Mouse (Mus musculus) kidney, embryonic 15.5 days (tissue): ENCODE measurements around the gene Mycbpap. TPM values are rescaled to one million over a fixed set of nuclear protein-coding genes. Genes with fewer than 3 reads are reported as not detected.
A peak's percentile ranks its signal among the peaks of the same experiment; 100 is the strongest.

ENCODE experiments used
- ATAC-seq: fragments of 200-750 bp; cut with Nextera tagmentation; replicated peaks from 2 replicates; pipeline ENCODE4 v1.8.0; 2017; ENCODE audit warnings: moderate TSS enrichment; ENCODE audit not compliant: low FRiP score
- H3K27ac ChIP-seq: fragments of 300-500 bp; sonication (generic); 2 replicates; pipeline ENCODE4 v1.5.1; 2015; ENCODE audit warnings: mild to moderate bottlenecking, inconsistent platforms
- H3K27me3 ChIP-seq: fragments of 300-500 bp; sonication (generic); 2 replicates; pipeline ENCODE4 v1.6.1; 2015; ENCODE audit warnings: inconsistent platforms
- H3K36me3 ChIP-seq: fragments of 300-500 bp; sonication (generic); 2 replicates; pipeline ENCODE4 v1.6.1; 2015; ENCODE audit warnings: inconsistent platforms
- H3K4me1 ChIP-seq: fragments of 300-500 bp; sonication (generic); 2 replicates; pipeline ENCODE4 v1.6.1; 2015; ENCODE audit warnings: inconsistent platforms
- H3K4me2 ChIP-seq: fragments of 300-500 bp; sonication (generic); 2 replicates; pipeline ENCODE4 v1.6.1; 2015; ENCODE audit warnings: moderate library complexity, mild to moderate bottlenecking, inconsistent platforms
- H3K4me3 ChIP-seq: fragments of 300-500 bp; sonication (generic); replicated peaks from 2 replicates; pipeline ENCODE4 v1.5.1; 2015; ENCODE audit warnings: mild to moderate bottlenecking, inconsistent platforms
- H3K9ac ChIP-seq: fragments of 300-500 bp; sonication (generic); 2 replicates; pipeline ENCODE4 v1.6.1; 2015; ENCODE audit warnings: mild to moderate bottlenecking, inconsistent platforms
- H3K9me3 ChIP-seq: fragments of 300-500 bp; sonication (generic); replicated peaks from 2 replicates; pipeline ENCODE4 v1.6.1; 2016; ENCODE audit warnings: inconsistent platforms
- WGBS: fragments of 180-500 bp; shearing (Covaris S2); methylation state at CpG from one replicate; pipeline ENCODE4 v1.1.7; 2015; ENCODE audit warnings: mixed read lengths; 5-methylcytosine and 5-hydroxymethylcytosine counted together
- polyA plus RNA-seq: library from polyadenylated mRNA; unstranded; fragments of >200 nt; fragmentation: Nextera tagmentation; extraction: Ambion mirVana; gene quantifications from 2 replicates; pipeline ENCODE4 v1.2.1, GENCODE M21; 2015

Mycbpap gene
- polyA plus RNA-seq, 1 experiment from 2014 or later = 3.6 TPM

DNA sequence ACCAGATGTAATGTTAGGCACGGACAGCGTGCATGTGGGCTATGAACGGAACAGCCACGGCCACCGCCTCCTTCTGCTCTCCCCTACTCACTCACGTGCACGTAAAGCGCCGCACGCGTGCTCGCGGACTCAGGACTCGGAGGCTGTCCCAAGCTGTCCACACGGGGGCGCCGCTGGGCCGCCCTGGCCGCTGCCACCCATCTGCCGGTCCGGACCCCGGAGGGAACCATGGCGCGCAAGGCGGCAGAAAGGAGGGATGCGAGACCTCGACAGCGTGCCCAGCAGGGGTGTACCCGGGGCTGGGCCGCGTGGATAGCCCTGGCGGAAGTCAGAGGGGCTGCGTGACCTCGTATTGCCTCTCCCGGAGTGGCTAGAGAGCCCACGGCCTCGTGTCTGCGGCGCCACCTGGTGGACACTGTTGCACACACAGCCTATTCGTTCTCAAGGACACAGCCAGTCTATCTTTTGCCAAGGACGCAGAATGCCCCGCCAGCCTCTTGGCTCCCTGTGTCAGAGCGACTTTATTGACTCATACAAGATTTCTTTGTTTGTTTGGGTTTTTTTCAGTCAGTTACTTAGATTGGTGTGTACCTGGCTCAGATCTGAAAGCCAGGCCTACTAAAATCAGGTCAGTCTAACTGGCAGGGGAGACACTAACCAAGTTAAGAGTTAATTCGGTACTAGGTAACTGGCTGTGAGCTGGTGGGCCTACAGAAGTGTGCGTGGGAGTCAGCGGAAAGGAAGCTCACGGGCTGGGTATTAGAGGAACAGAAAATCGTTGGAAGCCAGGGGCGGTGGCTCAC is 27.5 kb upstream of the Mycbpap start, which contains the start of gene Rsad1:
Rsad1 (minus strand) TSS at position 368 of the 803 bp plus-strand sequence.
- Histone ChIP-seq H3K9me3 (no peaks in the 10 kb centered on the region), H3K9ac (peak within 1 kb of the TSS; percentile 63), H3K4me1 (peaks cover 34% of the 10 kb centered on the region), H3K4me3 (peak within 1 kb of the TSS; percentile 64), H3K4me2 (peak within 1 kb of the TSS; percentile 78), H3K36me3 (no peaks in the 10 kb centered on the region), H3K27me3 (no peaks in the 10 kb centered on the region), H3K27ac (peak within 1 kb of the TSS; percentile 92)
- WGBS = 3% methylated on average over 49 of the region's 49 CpGs
- ATAC-seq = peak; percentile 91

DNA sequence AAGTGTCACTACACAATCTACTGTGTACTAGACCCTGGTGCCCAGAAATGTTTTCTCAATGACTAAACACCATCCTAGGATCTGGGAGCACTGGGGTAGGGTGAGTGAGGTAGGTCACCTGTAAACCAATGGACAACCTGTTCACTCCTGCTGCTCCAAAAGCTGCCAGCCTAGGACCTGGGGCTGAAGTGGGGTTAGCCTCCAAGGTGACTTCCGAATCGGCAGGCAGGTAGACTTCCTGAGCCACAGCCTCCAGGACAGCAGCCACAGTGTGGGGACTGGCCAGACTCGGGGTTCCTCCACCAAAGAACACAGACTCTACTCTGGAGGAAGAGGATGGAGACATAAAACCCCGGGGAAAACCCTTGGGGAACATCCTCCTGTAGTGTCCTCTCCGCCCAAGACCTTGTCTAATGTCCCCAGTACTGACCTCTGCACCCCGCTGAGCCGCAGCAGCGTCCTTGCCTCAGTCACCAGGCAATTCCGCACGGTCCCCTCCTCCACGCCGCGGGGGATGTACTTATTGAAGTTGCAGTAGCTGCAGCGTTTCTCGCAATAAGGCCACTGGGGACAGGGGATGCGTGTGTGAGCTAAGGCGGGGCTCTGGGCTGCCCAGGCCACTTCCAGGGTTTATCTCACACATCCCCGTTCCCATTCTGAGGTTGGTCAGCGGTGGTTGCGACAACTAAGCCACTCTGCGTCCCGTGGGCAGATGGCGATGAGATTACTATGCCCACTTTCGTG is 26.7 kb upstream of the Mycbpap start:
- H3K4me1 ChIP-seq = peaks cover 39% of the 10 kb centered on the region
- H3K4me3 ChIP-seq = peak overlapping the region; percentile 64
- peak; percentile 19 for ATAC-seq
- H3K9me3 ChIP-seq = no peaks in the 10 kb centered on the region
- no peaks in the 10 kb centered on the region for H3K27me3 ChIP-seq
- peak overlapping the region; percentile 63 for H3K9ac ChIP-seq
- 9% methylated on average over 24 of the region's 24 CpGs for WGBS
- H3K36me3 ChIP-seq = 0 out of 2 replicates have a peak, but pooled peaks cover under 1% of the 10 kb centered on the region
- peak overlapping the region; percentile 78 for H3K4me2 ChIP-seq
- peak overlapping the region; percentile 92; the same call in 1 of the 2 replicates for H3K27ac ChIP-seq

DNA sequence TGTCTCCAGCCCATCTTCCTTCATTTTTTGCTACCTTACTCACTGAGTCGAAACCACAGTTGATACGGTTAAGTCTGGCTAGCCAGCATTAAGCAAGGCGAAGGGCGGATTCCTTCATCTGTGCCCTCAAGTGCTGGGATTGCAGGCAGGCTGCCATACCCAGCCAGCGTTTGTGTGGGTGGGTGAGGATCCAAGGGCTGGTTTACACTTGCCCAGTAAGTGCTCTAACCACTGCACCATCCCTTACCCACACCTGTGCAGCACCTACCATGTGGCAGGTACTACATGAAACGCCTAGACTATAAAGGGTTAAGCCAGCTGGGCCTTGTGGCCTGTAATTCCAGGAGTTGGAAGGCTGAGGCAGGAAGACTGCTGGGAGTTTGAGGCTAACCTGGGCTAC is 25.7 kb upstream of the Mycbpap start:
- ATAC-seq = no peak
- Histone ChIP-seq H3K27me3 (no peaks in the 10 kb centered on the region), H3K4me1 (peaks cover 39% of the 10 kb centered on the region), H3K9ac (no peak overlapping the region), H3K4me3 (no peak overlapping the region), H3K9me3 (no peaks in the 10 kb centered on the region), H3K27ac (no peak overlapping the region), H3K4me2 (no peak overlapping the region), H3K36me3 (0 out of 2 replicates have a peak, but pooled peaks cover 4% of the 10 kb centered on the region)
- WGBS = 91% methylated on average over 6 of the region's 6 CpGs

DNA sequence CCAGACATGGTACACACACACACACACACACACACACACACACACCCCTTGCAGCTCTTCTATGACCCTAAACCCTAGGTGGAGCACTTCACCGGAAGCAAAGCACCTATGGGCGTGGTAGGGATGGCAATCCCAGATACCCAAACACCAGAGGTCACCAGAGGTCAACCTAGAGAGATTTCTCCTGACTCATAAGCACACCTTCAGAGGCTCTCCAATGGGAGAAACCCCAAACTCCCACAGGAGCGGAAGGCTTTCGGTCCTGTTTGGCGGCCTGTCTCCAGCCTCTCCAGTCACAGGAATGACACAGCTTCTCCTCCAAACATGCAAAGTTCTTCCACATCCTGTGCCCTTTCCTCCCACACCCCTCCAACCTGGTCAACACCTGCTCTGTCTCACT is 24.8 kb upstream of the Mycbpap start:
- 0 out of 2 replicates have a peak, but pooled peaks cover 4% of the 10 kb centered on the region for H3K36me3 ChIP-seq
- no peaks in the 10 kb centered on the region for H3K27me3 ChIP-seq
- 94% methylated on average over 5 of the region's 5 CpGs for WGBS
- H3K4me1 ChIP-seq = peaks cover 39% of the 10 kb centered on the region
- no peak overlapping the region for H3K27ac ChIP-seq
- no peak overlapping the region for H3K9ac ChIP-seq
- no peak for ATAC-seq
- H3K9me3 ChIP-seq = no peaks in the 10 kb centered on the region
- no peak overlapping the region for H3K4me2 ChIP-seq
- no peak overlapping the region for H3K4me3 ChIP-seq

DNA sequence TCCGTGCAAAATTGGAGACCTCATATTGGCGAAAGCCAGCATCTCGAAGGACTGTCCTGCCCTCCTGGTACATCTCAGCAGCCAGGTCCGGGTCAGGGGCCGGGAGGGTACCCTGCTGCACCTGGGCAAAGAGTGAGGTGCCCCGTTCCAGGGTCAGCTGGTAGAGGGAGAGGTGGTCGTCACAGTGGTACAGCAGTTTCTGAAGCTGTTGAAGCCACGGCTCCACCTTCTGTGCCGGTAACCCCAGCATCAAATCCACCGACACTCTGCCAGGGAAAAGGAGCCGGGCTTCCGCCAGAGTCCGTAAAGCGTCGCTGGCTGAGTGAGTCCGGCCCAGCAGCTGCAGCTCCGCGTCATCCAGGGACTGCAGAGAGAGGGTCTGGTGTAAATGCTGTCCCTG is 22.9 kb upstream of the Mycbpap start:
- Histone ChIP-seq H3K4me2 (peak overlapping the region; percentile 48), H3K27ac (no peak overlapping the region), H3K27me3 (no peaks in the 10 kb centered on the region), H3K36me3 (0 out of 2 replicates have a peak, but pooled peaks cover 8% of the 10 kb centered on the region), H3K9me3 (no peaks in the 10 kb centered on the region), H3K4me1 (peaks cover 26% of the 10 kb centered on the region), H3K4me3 (peak overlapping the region; percentile 6; the same call in 1 of the 2 replicates), H3K9ac (no peak overlapping the region)
- WGBS = 45% methylated on average over 18 of the region's 18 CpGs
- ATAC-seq = no peak; the same call in 1 of the 2 replicates

DNA sequence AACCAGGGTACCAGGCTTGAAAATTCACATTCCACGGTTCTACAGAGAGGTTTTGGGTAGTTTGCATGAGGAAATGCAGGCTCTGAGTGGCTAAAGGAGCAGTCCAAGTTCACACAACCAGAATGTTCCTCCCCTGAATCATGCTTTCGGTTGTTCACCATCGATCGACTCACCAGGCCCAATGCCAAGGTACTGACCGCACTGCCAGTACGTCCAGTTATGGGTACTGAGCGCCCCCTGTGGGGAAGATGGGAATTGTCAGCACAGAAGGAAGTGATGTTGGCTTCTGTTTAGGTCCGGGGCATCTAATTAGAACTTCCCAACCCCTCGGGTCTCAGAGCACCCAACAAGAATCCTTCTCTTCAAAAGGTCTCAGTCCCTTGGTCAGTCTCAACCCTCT is 22.4 kb upstream of the Mycbpap start:
- no peaks in the 10 kb centered on the region for H3K27me3 ChIP-seq
- no peak overlapping the region for H3K9ac ChIP-seq
- 0 out of 2 replicates have a peak overlapping the region, but pooled peaks have one; percentile 6 for H3K4me3 ChIP-seq
- no peaks in the 10 kb centered on the region for H3K9me3 ChIP-seq
- H3K36me3 ChIP-seq = 0 out of 2 replicates have a peak, but pooled peaks cover 8% of the 10 kb centered on the region
- H3K27ac ChIP-seq = no peak overlapping the region
- WGBS = 31% methylated on average over 9 of the region's 9 CpGs
- H3K4me2 ChIP-seq = peak overlapping the region; percentile 48; the same call in 1 of the 2 replicates
- no peak for ATAC-seq
- H3K4me1 ChIP-seq = peaks cover 27% of the 10 kb centered on the region

DNA sequence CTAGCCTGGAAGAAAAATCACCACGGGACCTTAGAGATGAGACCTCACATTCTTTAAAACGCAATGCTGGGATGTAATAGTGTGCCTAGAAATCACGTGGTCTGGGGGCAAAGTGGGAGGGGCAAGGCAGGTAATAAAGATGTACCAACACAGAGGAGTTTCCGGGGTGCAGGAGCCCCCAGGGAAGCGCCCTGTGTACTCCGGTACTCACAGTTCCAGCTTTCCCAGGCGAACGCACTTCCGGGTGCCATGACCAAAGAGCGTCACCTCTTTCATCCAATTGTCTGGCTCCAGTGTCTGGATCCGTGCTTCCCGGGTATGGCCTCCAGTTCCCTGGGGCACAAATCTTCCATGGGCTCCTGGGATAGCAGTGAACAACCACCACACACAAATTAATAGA is 21.8 kb upstream of the Mycbpap start:
- 85% methylated on average over 12 of the region's 12 CpGs for WGBS
- H3K9ac ChIP-seq = no peak overlapping the region
- no peak for ATAC-seq
- H3K4me2 ChIP-seq = no peak overlapping the region
- no peak overlapping the region for H3K27ac ChIP-seq
- peaks cover 26% of the 10 kb centered on the region for H3K4me1 ChIP-seq
- no peak overlapping the region for H3K4me3 ChIP-seq
- no peaks in the 10 kb centered on the region for H3K9me3 ChIP-seq
- H3K36me3 ChIP-seq = 0 out of 2 replicates have a peak, but pooled peaks cover 8% of the 10 kb centered on the region
- H3K27me3 ChIP-seq = no peaks in the 10 kb centered on the region

DNA sequence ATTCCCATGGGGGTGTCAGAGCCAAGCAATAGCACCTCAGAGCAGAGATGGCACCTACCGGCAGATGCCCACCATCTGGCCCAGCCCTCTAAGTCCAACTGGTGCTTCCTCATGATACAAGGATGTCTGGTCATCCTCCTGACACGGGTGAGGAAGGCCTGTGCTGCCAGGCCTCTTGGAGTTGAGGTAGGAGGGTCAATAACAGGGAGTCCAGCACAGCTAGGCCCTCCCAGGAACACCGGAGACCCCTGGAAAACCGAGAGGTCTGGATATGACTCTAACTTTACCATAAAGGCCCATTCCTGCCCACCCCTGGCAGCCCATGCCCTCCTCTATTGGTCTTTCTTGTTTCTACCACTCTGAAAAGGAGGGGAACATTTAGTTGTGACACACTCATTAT is 20.9 kb upstream of the Mycbpap start:
- 92% methylated on average over 4 of the region's 4 CpGs for WGBS
- H3K27ac ChIP-seq = no peak overlapping the region
- H3K4me2 ChIP-seq = no peak overlapping the region
- no peak overlapping the region for H3K4me3 ChIP-seq
- ATAC-seq = no peak
- no peaks in the 10 kb centered on the region for H3K27me3 ChIP-seq
- no peaks in the 10 kb centered on the region for H3K9me3 ChIP-seq
- H3K9ac ChIP-seq = no peak overlapping the region
- H3K4me1 ChIP-seq = peaks cover 21% of the 10 kb centered on the region
- H3K36me3 ChIP-seq = 0 out of 2 replicates have a peak, but pooled peaks cover 8% of the 10 kb centered on the region

DNA sequence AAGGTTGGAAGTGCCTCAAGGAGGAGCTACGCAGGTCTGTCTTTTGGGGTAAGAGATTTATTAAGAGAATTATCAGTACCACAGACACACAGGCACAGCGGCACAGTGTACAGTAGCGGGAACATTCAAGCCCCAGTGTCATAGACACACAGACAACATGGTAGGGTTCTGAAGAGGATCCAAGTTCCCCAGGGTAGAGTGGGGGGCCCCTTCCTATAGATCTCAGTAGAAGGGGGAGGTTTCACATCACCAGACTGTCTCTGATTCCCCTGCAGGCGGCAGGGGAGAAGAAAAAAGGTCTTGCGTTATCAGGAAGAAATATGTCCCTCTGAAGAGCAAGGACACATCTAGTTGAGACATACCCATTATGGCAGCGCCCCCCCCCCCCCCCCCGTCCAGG is 18.2 kb upstream of the Mycbpap start:
- no peak for ATAC-seq

DNA sequence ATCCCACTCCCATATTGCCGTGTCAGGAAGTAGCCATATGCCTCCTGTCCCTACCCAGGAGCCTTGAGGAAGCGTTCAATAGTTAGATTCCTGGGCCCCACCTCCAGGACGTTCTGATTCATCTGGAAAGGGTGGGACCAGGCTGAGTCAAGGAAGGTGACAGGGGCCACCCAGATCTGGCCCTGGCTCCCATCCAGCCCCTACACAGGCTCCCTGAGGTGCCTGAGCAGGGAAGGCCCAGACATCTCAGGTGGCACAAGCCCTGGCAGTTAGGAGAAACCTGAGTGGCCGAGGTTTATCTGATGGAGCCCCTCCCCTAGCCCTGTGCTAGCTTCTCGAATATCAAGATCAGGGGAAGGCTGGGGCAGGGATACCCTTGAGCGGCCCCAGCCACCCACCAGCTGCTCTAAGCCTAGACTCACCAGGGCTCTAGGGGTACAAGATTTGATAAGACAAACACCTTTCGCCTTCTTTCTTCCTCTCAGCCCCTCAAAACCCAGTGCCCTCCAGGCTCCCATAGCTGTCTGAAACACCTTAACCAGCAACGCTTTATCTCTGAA is 17.3 kb upstream of the Mycbpap start:
- Histone ChIP-seq H3K4me3 (no peak overlapping the region), H3K9ac (no peak overlapping the region), H3K27me3 (no peaks in the 10 kb centered on the region), H3K36me3 (0 out of 2 replicates have a peak, but pooled peaks cover 8% of the 10 kb centered on the region), H3K27ac (0 out of 2 replicates have a peak overlapping the region, but pooled peaks have one; percentile 28), H3K9me3 (no peaks in the 10 kb centered on the region), H3K4me1 (peaks cover 15% of the 10 kb centered on the region), H3K4me2 (no peak overlapping the region)
- 44% methylated on average over 8 of the region's 8 CpGs for WGBS
- ATAC-seq = peak; percentile 64

More for the DNA sequence above, 18.2 kb upstream of the Mycbpap start:
- Histone ChIP-seq H3K9ac (no peak overlapping the region), H3K4me3 (no peak overlapping the region), H3K36me3 (0 out of 2 replicates have a peak, but pooled peaks cover 8% of the 10 kb centered on the region), H3K9me3 (no peaks in the 10 kb centered on the region), H3K27me3 (no peaks in the 10 kb centered on the region), H3K4me1 (peaks cover 24% of the 10 kb centered on the region), H3K4me2 (no peak overlapping the region), H3K27ac (no peak overlapping the region)
- WGBS = 76% methylated on average over 7 of the region's 7 CpGs

DNA sequence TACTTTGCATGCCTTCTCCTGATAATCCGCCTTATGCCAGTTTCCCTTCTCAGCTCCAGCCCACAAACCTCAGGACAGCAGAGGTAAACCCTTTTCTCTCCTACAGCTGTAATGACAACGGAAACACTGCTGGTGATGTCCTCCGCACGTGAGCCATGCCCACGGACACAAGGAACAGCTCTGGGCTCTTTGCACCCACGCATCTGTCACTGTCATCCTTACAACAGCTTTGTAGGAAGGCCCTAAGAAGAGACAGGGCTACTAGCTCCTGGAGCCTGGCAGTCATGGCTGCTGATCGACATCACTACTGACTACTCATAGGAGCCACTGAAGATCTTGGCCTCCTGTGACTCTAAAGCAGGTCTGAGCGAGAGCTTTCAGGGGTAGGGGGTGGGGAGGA is 11.6 kb upstream of the Mycbpap start:
- Histone ChIP-seq H3K4me1 (peaks cover 11% of the 10 kb centered on the region), H3K9me3 (no peaks in the 10 kb centered on the region), H3K27ac (no peak overlapping the region), H3K4me2 (no peak overlapping the region), H3K36me3 (no peaks in the 10 kb centered on the region), H3K4me3 (no peak overlapping the region), H3K27me3 (no peaks in the 10 kb centered on the region), H3K9ac (no peak overlapping the region)
- ATAC-seq = no peak
- WGBS = 72% methylated on average over 8 of the region's 8 CpGs
